Mouse (Mus musculus) kidney, postnatal 0 days (tissue): ENCODE results near the gene Sdr9c7. TPM values are rescaled to one million over a fixed set of nuclear protein-coding genes. Genes with fewer than 3 reads are reported as not detected.
"Not testable (repeated sequence)": the region's sequence is repeated elsewhere in the genome, so short reads cannot be mapped to it uniquely, and the experiment has no call there.

Experiments
- ATAC-seq: fragments of 200-750 bp; cut with Nextera tagmentation; replicated peaks from 2 replicates; pipeline ENCODE4 v1.8.0; 2017; ENCODE audit warnings: low read depth, moderate number of reproducible peaks, moderate TSS enrichment, moderate library complexity; ENCODE audit not compliant: low FRiP score
- DNase-seq: peaks from one replicate; pipeline ENCODE4 v3.0.0-alpha.2; 2016; ENCODE audit warnings: low spot score
- H3K27ac ChIP-seq: fragments of 300-500 bp; sonication (generic); 2 replicates; pipeline ENCODE4 v1.5.1; 2014; ENCODE audit warnings: mild to moderate bottlenecking
- H3K27me3 ChIP-seq: fragments of 300-500 bp; sonication (generic); 2 replicates; pipeline ENCODE4 v1.6.1; 2014; ENCODE audit warnings: low read length, mixed read lengths; ENCODE audit not compliant: insufficient read depth
- H3K36me3 ChIP-seq: fragments of 300-500 bp; sonication (generic); 2 replicates; pipeline ENCODE4 v1.6.1; 2014; ENCODE audit warnings: low read length, mixed read lengths; ENCODE audit not compliant: insufficient read depth
- H3K4me1 ChIP-seq: fragments of 300-500 bp; sonication (generic); replicated peaks from 2 replicates; pipeline ENCODE4 v1.6.1; 2014; ENCODE audit warnings: antibody characterized with exemption, low read length, mixed read lengths; ENCODE audit not compliant: insufficient read depth
- H3K4me2 ChIP-seq: fragments of 300-500 bp; sonication (generic); 2 replicates; pipeline ENCODE4 v1.6.1; 2014; ENCODE audit warnings: mild to moderate bottlenecking, low read length, moderate library complexity, mixed read lengths
- H3K4me3 ChIP-seq: fragments of 300-500 bp; sonication (generic); replicated peaks from 2 replicates; pipeline ENCODE4 v1.5.1; 2014; ENCODE audit warnings: low read depth, low read length
- H3K9ac ChIP-seq: fragments of 300-500 bp; sonication (generic); 2 replicates; pipeline ENCODE4 v1.6.1; 2014; ENCODE audit warnings: low read depth, low read length
- H3K9me3 ChIP-seq: fragments of 300-500 bp; sonication (generic); replicated peaks from 2 replicates; pipeline ENCODE4 v1.6.1; 2016; ENCODE audit warnings: low read length, inconsistent platforms, mixed read lengths
- CTCF ChIP-seq: IDR thresholded peaks from 2 replicates; pipeline ENCODE4 v1.5.1; 2016; ENCODE audit warnings: antibody characterized with exemption, low read depth, mild to moderate bottlenecking, moderate library complexity
- WGBS: fragments of 180-500 bp; shearing (Covaris S2); extraction: QIAGEN DNeasy Blood & Tissue Kit; methylation state at CpG from one replicate; pipeline ENCODE4 v1.1.7; 2014; 5-methylcytosine and 5-hydroxymethylcytosine counted together
- polyA plus RNA-seq: library from polyadenylated mRNA; unstranded; fragments of >200 nt; fragmentation: Nextera tagmentation; extraction: Ambion mirVana; gene quantifications from 2 replicates; pipeline ENCODE4 v1.2.1, GENCODE M21; 2015

Gene Sdr9c7
- polyA plus RNA-seq, 1 experiment from 2014 or later, result not detected

DNA sequence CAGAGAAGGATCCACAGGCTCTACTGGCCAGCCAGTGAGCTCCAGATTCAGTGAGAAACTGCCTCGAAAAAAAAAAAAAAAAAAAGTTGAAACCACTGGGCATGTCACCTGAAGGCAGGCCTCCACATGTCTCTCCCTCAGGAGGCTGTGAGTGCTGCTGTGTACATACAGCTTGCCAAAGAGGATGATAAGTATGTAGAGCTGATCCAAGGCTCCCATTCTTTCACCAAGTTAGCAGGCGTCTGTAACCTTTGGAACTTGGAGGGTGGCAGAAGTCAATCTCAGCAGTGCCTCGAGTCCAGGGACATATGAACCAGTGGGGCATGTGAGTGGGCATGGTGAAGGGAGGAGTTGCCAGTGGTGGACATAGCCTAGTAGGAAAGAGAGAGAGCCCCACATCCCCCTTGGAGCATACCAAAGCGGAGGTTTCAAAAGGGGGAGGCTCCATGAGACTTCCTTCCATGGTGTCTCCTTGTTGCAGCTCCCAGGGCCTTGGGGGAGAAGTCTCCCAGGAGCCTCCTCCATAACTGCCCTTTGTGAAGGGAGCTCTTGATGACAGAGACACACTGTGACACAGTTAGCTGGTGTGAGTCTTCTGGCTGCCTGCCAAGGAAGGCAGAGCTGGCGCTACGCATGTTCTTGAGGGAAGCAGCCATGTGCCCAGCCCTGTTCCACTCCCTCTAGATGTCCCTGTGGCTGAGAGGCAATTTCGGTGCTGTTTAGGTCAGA is 6.6 kb downstream of the Sdr9c7 start:
- H3K27ac ChIP-seq, result no peak overlapping the region
- TF ChIP-seq CTCF, result no peak
- no peaks in the 10 kb centered on the region for H3K9me3 ChIP-seq
- DNase-seq (no peak), ATAC-seq (no peak)
- no peak overlapping the region for H3K4me2 ChIP-seq
- no peak overlapping the region for H3K4me3 ChIP-seq
- no peaks in the 10 kb centered on the region for H3K27me3 ChIP-seq
- WGBS, result 66% methylated on average over 7 of the region's 7 CpGs
- no peaks in the 10 kb centered on the region for H3K36me3 ChIP-seq
- H3K4me1 ChIP-seq, result no peaks in the 10 kb centered on the region
- H3K9ac ChIP-seq, result no peak overlapping the region

DNA sequence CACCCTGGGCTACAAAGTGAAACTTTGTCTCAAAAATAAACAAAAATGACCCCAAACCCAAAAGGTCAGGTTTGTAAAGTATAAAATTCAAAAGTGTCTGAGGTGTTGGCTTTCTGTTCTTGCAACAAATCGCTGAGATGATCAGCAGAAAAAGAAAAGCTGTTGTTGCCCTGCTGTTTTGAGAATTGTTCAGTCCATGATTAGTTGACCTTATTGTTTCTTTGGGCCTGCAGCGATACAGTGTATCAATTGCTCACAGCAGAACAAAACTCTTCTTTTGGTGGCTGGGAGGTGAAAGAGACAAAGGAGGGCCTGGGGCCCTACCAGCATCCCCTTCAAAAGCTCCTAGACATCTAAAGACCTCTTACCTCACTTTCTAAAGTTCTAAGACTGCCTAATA is 7.8 kb downstream of the Sdr9c7 start:
- Histone ChIP-seq H3K9ac (no peak overlapping the region), H3K36me3 (no peaks in the 10 kb centered on the region), H3K9me3 (no peaks in the 10 kb centered on the region), H3K4me1 (no peaks in the 10 kb centered on the region), H3K27me3 (no peaks in the 10 kb centered on the region), H3K4me2 (no peak overlapping the region), H3K27ac (no peak overlapping the region), H3K4me3 (no peak overlapping the region)
- ATAC-seq, result no peak
- no peak for TF ChIP-seq CTCF
- DNase-seq, result no peak
- WGBS, result 79% methylated on average over 2 of the region's 2 CpGs

DNA sequence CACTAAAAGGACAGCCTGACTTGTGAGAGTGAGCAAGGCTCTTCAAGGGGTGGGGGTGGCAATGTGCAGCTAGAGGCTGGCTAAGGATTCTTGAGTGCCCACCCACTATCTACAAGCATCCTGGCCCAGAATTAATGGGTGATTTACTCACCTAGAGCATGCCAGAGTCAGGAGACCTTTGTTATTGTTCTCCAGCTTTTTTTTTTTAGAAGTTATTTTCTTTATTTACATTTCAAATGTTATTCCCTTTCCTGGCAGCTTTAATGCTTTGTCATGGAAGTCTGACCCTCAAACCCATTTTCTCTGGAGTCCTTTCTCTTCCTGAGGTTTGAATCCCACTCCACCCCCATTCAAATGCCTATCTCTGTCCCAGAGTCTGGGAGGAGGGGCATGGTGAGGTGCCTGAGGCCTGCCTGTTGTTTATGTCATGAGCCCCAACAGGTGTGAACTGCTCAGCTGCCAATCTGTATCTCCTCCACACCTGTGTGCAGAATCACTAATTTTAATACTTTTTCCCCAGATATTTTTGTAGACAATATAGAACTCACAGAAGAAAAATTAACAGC is 9.2 kb downstream of the Sdr9c7 start:
- Histone ChIP-seq H3K4me1 (no peaks in the 10 kb centered on the region), H3K4me2 (no peak overlapping the region), H3K36me3 (no peaks in the 10 kb centered on the region), H3K9ac (no peak overlapping the region), H3K9me3 (no peaks in the 10 kb centered on the region), H3K27me3 (no peaks in the 10 kb centered on the region), H3K4me3 (no peak overlapping the region), H3K27ac (no peak overlapping the region)
- TF ChIP-seq CTCF, result no peak
- ATAC-seq, result no peak
- no peak for DNase-seq

DNA sequence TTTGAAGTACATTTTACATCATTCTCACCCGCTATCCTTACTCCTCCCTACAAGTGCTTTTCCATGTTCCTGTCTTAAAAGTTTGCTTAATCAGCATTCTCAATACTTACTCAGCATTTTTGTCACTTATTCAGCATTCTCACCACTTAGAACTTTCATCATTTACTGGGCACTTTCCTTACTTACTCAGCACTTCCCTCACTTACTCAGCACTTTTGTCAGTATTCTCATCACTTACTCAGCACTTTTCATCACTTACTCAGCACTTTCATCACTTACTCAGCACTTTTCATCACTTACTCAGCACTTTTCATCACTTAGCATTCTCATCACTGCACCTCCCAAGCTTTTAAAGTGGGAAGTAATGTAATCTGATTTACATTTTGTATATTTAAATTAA is 17.3 kb downstream of the Sdr9c7 start:
- 91% methylated on average over 1 of the region's 1 CpGs for WGBS
- DNase-seq, result no peak

DNA sequence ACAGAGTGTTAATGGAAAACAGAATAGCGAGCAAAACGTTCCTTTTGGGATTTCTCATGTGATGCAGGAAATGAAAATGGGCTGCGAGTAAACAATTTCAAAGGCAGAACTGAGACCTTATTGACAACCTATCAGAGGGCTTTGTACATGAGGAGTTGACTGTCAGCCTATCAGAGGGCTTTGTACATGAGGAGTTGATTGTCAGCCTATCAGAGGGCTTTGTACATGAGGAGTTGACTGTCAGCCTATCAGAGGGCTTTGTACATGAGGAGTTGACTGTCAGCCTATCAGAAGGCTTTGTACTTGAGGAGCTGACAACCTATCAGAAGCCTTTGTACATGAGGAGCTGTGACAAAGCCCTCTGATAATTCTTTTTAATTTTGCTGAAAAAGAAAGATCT is 18.9 kb downstream of the Sdr9c7 start:
- not testable (repeated sequence) for H3K27ac ChIP-seq
- 84% methylated on average over 3 of the region's 3 CpGs for WGBS

More for the DNA sequence above, 17.3 kb downstream of the Sdr9c7 start:
- Histone ChIP-seq H3K9ac (no peak overlapping the region), H3K4me3 (no peak overlapping the region), H3K36me3 (no peaks in the 10 kb centered on the region), H3K4me2 (no peak overlapping the region), H3K27me3 (no peaks in the 10 kb centered on the region), H3K9me3 (no peaks in the 10 kb centered on the region), H3K4me1 (no peaks in the 10 kb centered on the region), H3K27ac (no peak overlapping the region)
- no peak for ATAC-seq
- no peak for TF ChIP-seq CTCF

DNA sequence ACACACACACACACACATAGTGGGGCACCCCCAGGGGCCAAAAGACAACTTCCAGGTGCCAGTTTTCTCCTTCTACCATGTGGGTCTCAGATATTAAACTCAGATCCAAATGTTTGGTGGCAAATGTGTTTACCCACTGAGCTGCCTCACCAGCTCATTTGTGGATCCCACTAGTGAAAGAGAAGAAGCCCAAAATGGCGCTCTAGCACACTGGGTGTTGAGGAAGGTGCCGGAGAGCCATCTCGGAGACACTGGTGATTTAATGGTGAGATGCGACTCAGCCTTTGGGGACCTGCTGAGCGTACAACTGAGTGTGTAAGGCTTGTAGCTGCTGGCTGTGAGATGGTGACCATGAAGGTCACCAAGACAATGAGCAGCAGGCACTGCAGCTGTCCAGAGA is 19.3 kb downstream of the Sdr9c7 start:
- 95% methylated on average over 5 of the region's 5 CpGs for WGBS
- Histone ChIP-seq H3K27me3 (no peaks in the 10 kb centered on the region), H3K36me3 (no peaks in the 10 kb centered on the region), H3K9me3 (no peaks in the 10 kb centered on the region), H3K4me1 (no peaks in the 10 kb centered on the region), H3K4me3 (no peak overlapping the region), H3K9ac (no peak overlapping the region), H3K4me2 (no peak overlapping the region), H3K27ac (no peak overlapping the region)
- TF ChIP-seq CTCF, result no peak
- DNase-seq (no peak), ATAC-seq (no peak)

More for the DNA sequence above, 18.9 kb downstream of the Sdr9c7 start:
- H3K4me2 ChIP-seq, H3K9me3 ChIP-seq, DNase-seq, H3K4me3 ChIP-seq, H3K36me3 ChIP-seq, H3K27me3 ChIP-seq, H3K4me1 ChIP-seq, H3K9ac ChIP-seq, ATAC-seq: not testable (repeated sequence)

DNA sequence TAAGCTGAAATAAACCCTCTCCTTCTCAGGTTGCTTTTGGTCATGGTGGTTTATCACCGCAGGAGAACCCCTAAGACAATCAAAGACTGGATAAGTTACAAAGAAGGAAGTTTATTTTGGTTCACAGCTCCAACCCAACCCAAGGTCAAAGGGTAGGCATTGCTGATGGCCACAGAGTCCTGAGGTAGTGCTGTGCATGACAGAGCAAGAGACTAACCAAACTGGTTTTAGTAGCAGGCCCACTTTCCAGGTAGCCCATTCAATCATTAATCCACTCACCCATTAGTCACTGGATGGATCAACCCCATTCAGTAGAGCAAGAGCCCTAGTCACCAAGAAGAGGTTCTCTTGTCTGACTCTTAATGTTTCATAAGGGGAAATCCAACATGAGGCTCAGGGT is 23.9 kb downstream of the Sdr9c7 start:
- no peaks in the 10 kb centered on the region for H3K36me3 ChIP-seq
- WGBS, result 47% methylated on average over 1 of the region's 1 CpGs
- no peak overlapping the region for H3K4me3 ChIP-seq
- 0 out of 2 replicates have a peak, but pooled peaks cover 3% of the 10 kb centered on the region for H3K4me1 ChIP-seq
- DNase-seq (no peak), ATAC-seq (no peak)
- no peaks in the 10 kb centered on the region for H3K27me3 ChIP-seq
- no peak for TF ChIP-seq CTCF
- no peaks in the 10 kb centered on the region for H3K9me3 ChIP-seq
- no peak overlapping the region for H3K4me2 ChIP-seq
- H3K9ac ChIP-seq, result no peak overlapping the region
- H3K27ac ChIP-seq, result no peak overlapping the region
